Mouse (Mus musculus): ENCODE measurements around the gene Gm16253. TPM values are rescaled to one million over a fixed set of nuclear protein-coding genes. Genes with fewer than 3 reads are reported as not detected.

Gene Gm16253
- polyA plus RNA-seq, 1 experiment from 2014 or later, result 1.2 TPM

- no peak for ATAC-seq (ENCODE audit: low read depth)
- Histone ChIP-seq H3K4me1 (ENCODE audit: control insufficient read depth, insufficient read depth, low read length) (peaks cover 13% of the 10 kb centered on the region), H3K27ac (ENCODE audit: low read depth, low read length) (peak overlapping the region; percentile 74; the same call in 1 of the 2 replicates)
Measured at GRCm38 (mm10) chr3:96575272-96575984, 1.4 kb upstream of the Gm16253 start.

GRCm38 (mm10) chr3:96576005-96576658, 652 bp upstream of the Gm16253 start:
- 41% methylated on average over 14 of the region's 14 CpGs for WGBS
- Histone ChIP-seq H3K36me3 (ENCODE audit: control insufficient read depth, insufficient read depth, low read length) (no peaks in the 10 kb centered on the region), H3K4me3 (ENCODE audit: low read depth, low read length) (peak overlapping the region; percentile 16), H3K4me1 (ENCODE audit: control insufficient read depth, insufficient read depth, low read length) (peaks cover 13% of the 10 kb centered on the region), H3K27ac (ENCODE audit: low read depth, low read length) (peak overlapping the region; percentile 74), H3K27me3 (ENCODE audit: control insufficient read depth, insufficient read depth, low read length) (no peaks in the 10 kb centered on the region), H3K9ac (replicated peaks; ENCODE audit: low read depth, low read length) (no peak overlapping the region), H3K4me2 (ENCODE audit: low read depth, low read length) (peak overlapping the region; percentile 51), H3K9me3 (ENCODE audit: control insufficient read depth, low read length) (no peaks in the 10 kb centered on the region)
- ATAC-seq (ENCODE audit: low read depth), result no peak; the same call in none of the 2 replicates

More at GRCm38 (mm10) chr3:96575272-96575984, 1.4 kb upstream of the Gm16253 start:
- 69% methylated on average over 8 of the region's 8 CpGs for WGBS
- H3K9ac ChIP-seq (replicated peaks; ENCODE audit: low read depth, low read length), result no peak overlapping the region
- H3K9me3 ChIP-seq (ENCODE audit: control insufficient read depth, low read length), result no peaks in the 10 kb centered on the region
- no peak overlapping the region for H3K4me3 ChIP-seq (ENCODE audit: low read depth, low read length)
- H3K36me3 ChIP-seq (ENCODE audit: control insufficient read depth, insufficient read depth, low read length), result no peaks in the 10 kb centered on the region
- H3K27me3 ChIP-seq (ENCODE audit: control insufficient read depth, insufficient read depth, low read length), result no peaks in the 10 kb centered on the region
- H3K4me2 ChIP-seq (ENCODE audit: low read depth, low read length), result no peak overlapping the region

GRCm38 (mm10) chr3:96577566-96577965, 782 bp downstream of the Gm16253 start:
- WGBS, result 43% methylated on average over 4 of the region's 4 CpGs
- no peak for ATAC-seq (ENCODE audit: low read depth)

GRCm38 (mm10) chr3:96578561-96579238, 1.9 kb downstream of the Gm16253 start:
- Histone ChIP-seq H3K27ac (ENCODE audit: low read depth, low read length) (no peak overlapping the region), H3K9me3 (ENCODE audit: control insufficient read depth, low read length) (no peaks in the 10 kb centered on the region), H3K36me3 (ENCODE audit: control insufficient read depth, insufficient read depth, low read length) (no peaks in the 10 kb centered on the region), H3K9ac (replicated peaks; ENCODE audit: low read depth, low read length) (no peak overlapping the region), H3K4me1 (ENCODE audit: control insufficient read depth, insufficient read depth, low read length) (peaks cover 13% of the 10 kb centered on the region), H3K4me2 (ENCODE audit: low read depth, low read length) (no peak overlapping the region), H3K27me3 (ENCODE audit: control insufficient read depth, insufficient read depth, low read length) (no peaks in the 10 kb centered on the region), H3K4me3 (ENCODE audit: low read depth, low read length) (no peak overlapping the region)
- WGBS, result 78% methylated on average over 12 of the region's 12 CpGs
- no peak for ATAC-seq (ENCODE audit: low read depth)

More at GRCm38 (mm10) chr3:96577566-96577965, 782 bp downstream of the Gm16253 start:
- H3K4me3 ChIP-seq (ENCODE audit: low read depth, low read length), result no peak overlapping the region
- H3K36me3 ChIP-seq (ENCODE audit: control insufficient read depth, insufficient read depth, low read length), result no peaks in the 10 kb centered on the region
- H3K4me2 ChIP-seq (ENCODE audit: low read depth, low read length), result no peak overlapping the region
- peak overlapping the region; percentile 74 for H3K27ac ChIP-seq (ENCODE audit: low read depth, low read length)
- no peaks in the 10 kb centered on the region for H3K27me3 ChIP-seq (ENCODE audit: control insufficient read depth, insufficient read depth, low read length)
- no peaks in the 10 kb centered on the region for H3K9me3 ChIP-seq (ENCODE audit: control insufficient read depth, low read length)
- peaks cover 13% of the 10 kb centered on the region for H3K4me1 ChIP-seq (ENCODE audit: control insufficient read depth, insufficient read depth, low read length)
- H3K9ac ChIP-seq (replicated peaks; ENCODE audit: low read depth, low read length), result no peak overlapping the region

DNA sequence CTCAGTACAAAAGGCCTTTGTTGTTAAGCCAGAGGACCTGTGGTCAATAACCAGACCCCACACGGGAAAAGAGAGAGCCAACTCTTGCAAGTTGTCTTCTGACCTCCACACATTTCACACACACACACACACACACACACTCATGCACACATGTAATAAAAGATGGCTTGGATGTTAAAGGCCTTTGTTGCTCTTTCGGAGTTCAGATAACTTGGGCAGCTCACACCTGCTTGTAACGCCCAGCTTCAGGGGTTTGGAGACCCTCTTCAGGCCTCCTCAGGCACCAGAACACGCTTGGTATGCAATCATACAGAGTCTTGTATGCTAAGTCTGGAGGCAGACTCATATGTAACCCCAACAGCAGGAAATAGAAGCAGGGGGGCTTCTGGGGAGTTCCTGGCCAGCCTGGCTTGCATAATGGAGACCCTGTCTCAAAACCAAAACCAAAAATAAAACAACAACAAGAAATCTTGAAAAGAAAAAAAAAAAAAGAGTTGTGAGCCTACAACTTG, 2.5 kb downstream of the Gm16253 start:
- 75% methylated on average over 4 of the region's 4 CpGs for WGBS
- Histone ChIP-seq H3K4me1 (ENCODE audit: control insufficient read depth, insufficient read depth, low read length) (peaks cover 13% of the 10 kb centered on the region), H3K9me3 (ENCODE audit: control insufficient read depth, low read length) (no peaks in the 10 kb centered on the region), H3K27me3 (ENCODE audit: control insufficient read depth, insufficient read depth, low read length) (no peaks in the 10 kb centered on the region), H3K27ac (ENCODE audit: low read depth, low read length) (no peak overlapping the region), H3K4me3 (ENCODE audit: low read depth, low read length) (no peak overlapping the region), H3K9ac (replicated peaks; ENCODE audit: low read depth, low read length) (no peak overlapping the region), H3K36me3 (ENCODE audit: control insufficient read depth, insufficient read depth, low read length) (no peaks in the 10 kb centered on the region), H3K4me2 (ENCODE audit: low read depth, low read length) (no peak overlapping the region)
- no peak for ATAC-seq (ENCODE audit: low read depth)

- WGBS, result 10% methylated on average over 16 of the region's 16 CpGs
- H3K9ac ChIP-seq (replicated peaks; ENCODE audit: low read depth, low read length), result peak overlapping the region; percentile 11; the same call in 1 of the 2 replicates
- ATAC-seq (ENCODE audit: low read depth), result peak; percentile 72
- H3K4me1 ChIP-seq (ENCODE audit: control insufficient read depth, insufficient read depth, low read length), result peaks cover 13% of the 10 kb centered on the region
- H3K4me2 ChIP-seq (ENCODE audit: low read depth, low read length), result peak overlapping the region; percentile 51
- H3K9me3 ChIP-seq (ENCODE audit: control insufficient read depth, low read length), result no peaks in the 10 kb centered on the region
- no peaks in the 10 kb centered on the region for H3K27me3 ChIP-seq (ENCODE audit: control insufficient read depth, insufficient read depth, low read length)
- 0 out of 2 replicates have a peak overlapping the region, but pooled peaks have one; percentile 16 for H3K27ac ChIP-seq (ENCODE audit: low read depth, low read length)
- 0 out of 2 replicates have a peak overlapping the region, but pooled peaks have one; percentile 19 for H3K4me3 ChIP-seq (ENCODE audit: low read depth, low read length)
- H3K36me3 ChIP-seq (ENCODE audit: control insufficient read depth, insufficient read depth, low read length), result no peaks in the 10 kb centered on the region
Measured at GRCm38 (mm10) chr3:96579885-96580454, 3.2 kb downstream of the Gm16253 start.

- ATAC-seq (ENCODE audit: low read depth), result no peak
- WGBS, result 58% methylated on average over 6 of the region's 6 CpGs
- Histone ChIP-seq H3K4me3 (ENCODE audit: low read depth, low read length) (no peak overlapping the region), H3K4me1 (ENCODE audit: control insufficient read depth, insufficient read depth, low read length) (peaks cover 12% of the 10 kb centered on the region), H3K36me3 (ENCODE audit: control insufficient read depth, insufficient read depth, low read length) (no peaks in the 10 kb centered on the region), H3K27ac (ENCODE audit: low read depth, low read length) (no peak overlapping the region), H3K27me3 (ENCODE audit: control insufficient read depth, insufficient read depth, low read length) (no peaks in the 10 kb centered on the region), H3K9ac (replicated peaks; ENCODE audit: low read depth, low read length) (no peak overlapping the region), H3K9me3 (ENCODE audit: control insufficient read depth, low read length) (no peaks in the 10 kb centered on the region), H3K4me2 (ENCODE audit: low read depth, low read length) (no peak overlapping the region)
Measured at GRCm38 (mm10) chr3:96581141-96581540, 4.4 kb downstream of the Gm16253 start.

DNA sequence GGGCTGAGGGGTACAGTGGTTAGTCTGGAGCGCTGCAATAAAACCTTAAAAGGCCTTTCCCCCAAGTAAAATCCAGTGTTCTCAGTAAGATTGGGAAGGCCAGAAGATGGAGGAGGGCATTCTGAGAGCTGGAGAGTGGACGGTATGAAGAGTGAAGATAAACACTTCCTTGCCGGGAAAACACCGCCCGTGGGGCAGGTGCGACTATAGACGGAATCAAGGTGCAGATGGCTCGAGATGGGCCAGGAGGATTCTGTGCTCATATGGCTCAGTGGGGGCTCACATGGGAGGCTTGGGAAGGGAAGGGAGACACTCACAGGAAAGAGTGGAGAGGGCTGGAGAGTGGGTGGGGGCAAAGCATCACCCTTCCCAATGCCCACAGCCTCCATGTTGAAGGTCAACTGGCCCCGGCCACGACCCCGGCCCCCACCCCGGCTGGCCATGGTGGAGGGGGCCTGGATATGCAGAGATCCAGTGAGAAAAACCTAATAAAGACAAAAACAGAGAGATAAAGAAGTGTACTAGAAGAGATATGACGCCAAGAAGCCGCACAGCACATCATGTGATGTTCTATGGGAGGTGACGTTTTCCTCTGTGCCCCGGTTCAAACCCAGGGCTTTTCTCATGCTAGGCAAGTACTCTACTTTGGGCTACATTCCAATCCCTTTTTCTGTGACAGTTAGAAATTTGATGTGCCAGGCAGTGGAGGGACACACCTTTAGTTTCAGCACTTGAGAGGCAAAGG, 5.2 kb downstream of the Gm16253 start:
- Histone ChIP-seq H3K27me3 (ENCODE audit: control insufficient read depth, insufficient read depth, low read length) (no peaks in the 10 kb centered on the region), H3K4me2 (ENCODE audit: low read depth, low read length) (no peak overlapping the region), H3K36me3 (ENCODE audit: control insufficient read depth, insufficient read depth, low read length) (no peaks in the 10 kb centered on the region), H3K4me3 (ENCODE audit: low read depth, low read length) (no peak overlapping the region), H3K4me1 (ENCODE audit: control insufficient read depth, insufficient read depth, low read length) (peaks cover 7% of the 10 kb centered on the region), H3K9me3 (ENCODE audit: control insufficient read depth, low read length) (no peaks in the 10 kb centered on the region), H3K27ac (ENCODE audit: low read depth, low read length) (no peak overlapping the region), H3K9ac (replicated peaks; ENCODE audit: low read depth, low read length) (no peak overlapping the region)
- 86% methylated on average over 16 of the region's 16 CpGs for WGBS
- ATAC-seq (ENCODE audit: low read depth), result no peak

Measured in neural tube, embryonic 14.5 days (tissue).